Mouse (Mus musculus) MEL (cell line): ENCODE results near the gene Gm3739.
"Not testable (repeated sequence)": the region's sequence is repeated elsewhere in the genome, so short reads cannot be mapped to it uniquely, and the experiment has no call there.

Experiments used
- CHD2 ChIP-seq: IDR thresholded peaks from 2 replicates; pipeline ENCODE4 v1.6.1; 2011; ENCODE audit warnings: low read length, improper control_type of control experiment
- ELF1 ChIP-seq: IDR thresholded peaks from 2 replicates; pipeline ENCODE4 v1.6.1; 2014; ENCODE audit warnings: low read depth, mild to moderate bottlenecking, inconsistent platforms, low read length, improper control_type of control experiment, moderate library complexity
- GABPA ChIP-seq: IDR thresholded peaks from 2 replicates; pipeline ENCODE4 v1.6.1; 2012; ENCODE audit warnings: low read depth, mild to moderate bottlenecking, inconsistent platforms, low read length, improper control_type of control experiment, moderate library complexity
- MAX ChIP-seq: IDR thresholded peaks from 2 replicates; pipeline ENCODE4 v1.6.1; 2011; ENCODE audit warnings: low read length, improper control_type of control experiment
- POLR2AphosphoS2 ChIP-seq: IDR thresholded peaks from 2 replicates; pipeline ENCODE4 v1.6.1; 2011; ENCODE audit warnings: low read length, improper control_type of control experiment
- POLR2AphosphoS5 ChIP-seq: IDR thresholded peaks from 2 replicates; pipeline ENCODE4 v1.6.1; 2012; ENCODE audit warnings: low read depth, borderline replicate concordance, mild to moderate bottlenecking, inconsistent platforms, low read length, moderate library complexity, mixed read lengths

DNA sequence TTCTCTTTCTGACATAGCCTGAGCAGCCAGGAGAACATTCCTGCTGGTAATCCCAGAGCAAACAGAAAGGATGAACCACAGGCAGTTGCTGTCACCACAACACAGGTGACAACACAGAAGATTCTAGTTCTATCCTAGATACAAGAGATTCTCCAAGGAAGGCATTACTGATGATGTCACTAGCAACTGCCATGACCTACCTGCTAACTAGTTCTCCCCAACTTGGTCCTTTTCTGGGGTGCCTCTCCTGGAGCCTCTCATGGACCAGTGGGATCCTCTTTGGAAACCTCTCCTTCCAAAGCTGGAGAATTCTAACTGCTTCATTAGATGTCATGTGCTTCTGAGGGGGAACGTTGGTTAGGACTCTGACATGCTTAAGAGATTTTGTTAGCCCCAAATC lies 17.4 kb upstream of the Gm3739 start, which contains the start of gene Gm5797:
- not testable (repeated sequence) for TF ChIP-seq POLR2AphosphoS2, GABPA, ELF1, CHD2, POLR2AphosphoS5, MAX
